Mouse (Mus musculus) embryonic fibroblast, embryonic 13.5 days (primary cell): Measurements from ENCODE around the gene Ube4b.

Source experiments
- CTCF ChIP-seq: IDR thresholded peaks from 2 replicates; pipeline ENCODE4 v1.5.1; 2011; ENCODE audit warnings: mild to moderate bottlenecking, control low read depth, low read length, moderate library complexity, borderline replicate concordance; ENCODE audit not compliant: insufficient read depth
- POLR2A ChIP-seq: IDR thresholded peaks from 2 replicates; pipeline ENCODE4 v1.6.1; 2011; ENCODE audit warnings: low read depth, mild to moderate bottlenecking, control low read depth, low read length, moderate library complexity

GRCm38 (mm10) chr4:149285691-149286090 is 140.9 kb downstream of the Ube4b start:
- TF ChIP-seq CTCF (no peak), POLR2A (no peak)
